Mouse (Mus musculus): Measurements from ENCODE around the gene Rbms3.

DNA sequence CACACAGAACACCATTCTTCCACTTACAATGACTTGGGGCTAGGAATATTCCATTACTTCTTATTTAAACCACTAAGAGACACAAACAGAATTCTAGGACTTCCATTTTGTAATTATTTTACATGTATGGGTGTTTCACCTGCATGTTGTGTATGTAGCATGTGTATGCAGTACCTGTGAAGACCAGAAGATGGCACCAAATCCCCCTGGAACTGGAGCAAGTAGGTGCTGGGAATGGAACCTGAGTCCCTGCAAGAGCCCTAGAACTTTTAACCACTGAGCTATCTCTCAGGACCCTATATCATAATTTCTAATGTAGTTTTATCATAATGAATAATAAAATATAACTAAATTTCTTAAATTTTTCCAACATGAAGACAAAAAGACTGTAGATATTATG is 319.9 kb downstream of the Rbms3 start:
- no peak for TF ChIP-seq POLR2A (IDR thresholded peaks at IDR 0.05; ENCODE audit: borderline replicate concordance, control insufficient read depth, low read depth, low read length)
- TF ChIP-seq CTCF (IDR thresholded peaks at IDR 0.05; ENCODE audit: control insufficient read depth, insufficient read depth, low read length) = no peak

Data from bone marrow, adult 2 months (tissue).